Mouse (Mus musculus) liver, embryonic 13.5 days (tissue): Measurements from ENCODE around the gene Bmp5. TPM values are rescaled to one million over a fixed set of nuclear protein-coding genes. Genes with fewer than 3 reads are reported as not detected.

ENCODE experiments used
- ATAC-seq: fragments of 200-750 bp; cut with Nextera tagmentation; 2 replicates; pipeline ENCODE4 v1.8.0; 2017; ENCODE audit warnings: low read depth, mild to moderate bottlenecking, moderate number of reproducible peaks, moderate library complexity
- DNase-seq: peaks from one replicate; pipeline ENCODE4 v3.0.0; 2022
- H3K27ac ChIP-seq: fragments of 300-500 bp; sonication (generic); 2 replicates; pipeline ENCODE4 v1.5.1; 2015; ENCODE audit warnings: moderate library complexity, mild to moderate bottlenecking, inconsistent platforms
- H3K27me3 ChIP-seq: fragments of 300-500 bp; sonication (generic); 2 replicates; pipeline ENCODE4 v1.6.1; 2015; ENCODE audit warnings: mild to moderate bottlenecking, inconsistent platforms
- H3K36me3 ChIP-seq: fragments of 300-500 bp; sonication (generic); 2 replicates; pipeline ENCODE4 v1.6.1; 2015; ENCODE audit warnings: mild to moderate bottlenecking, inconsistent platforms
- H3K4me1 ChIP-seq: fragments of 300-500 bp; sonication (generic); replicated peaks from 2 replicates; pipeline ENCODE4 v1.6.1; 2015; ENCODE audit warnings: inconsistent platforms
- H3K4me2 ChIP-seq: fragments of 300-500 bp; sonication (generic); 2 replicates; pipeline ENCODE4 v1.6.1; 2015; ENCODE audit warnings: inconsistent platforms, mild to moderate bottlenecking, moderate library complexity
- H3K4me3 ChIP-seq: fragments of 300-500 bp; sonication (generic); replicated peaks from 2 replicates; pipeline ENCODE4 v1.5.1; 2015; ENCODE audit warnings: mild to moderate bottlenecking, inconsistent platforms
- H3K9ac ChIP-seq: fragments of 300-500 bp; sonication (generic); 2 replicates; pipeline ENCODE4 v1.6.1; 2015; ENCODE audit warnings: mild to moderate bottlenecking, inconsistent platforms
- H3K9me3 ChIP-seq: fragments of 300-500 bp; sonication (generic); replicated peaks from 2 replicates; pipeline ENCODE4 v1.6.1; 2016; ENCODE audit warnings: inconsistent platforms
- WGBS: fragments of 180-500 bp; shearing (Covaris S2); methylation state at CpG from one replicate; pipeline ENCODE4 v1.1.7; 2015; ENCODE audit not compliant: insufficient replicate concordance; 5-methylcytosine and 5-hydroxymethylcytosine counted together
- polyA plus RNA-seq: library from polyadenylated mRNA; unstranded; fragments of >200 nt; fragmentation: Nextera tagmentation; extraction: Ambion mirVana; gene quantifications from 2 replicates; pipeline ENCODE4 v1.2.1, GENCODE M21; 2015

Gene Bmp5
- polyA plus RNA-seq, 1 experiment from 2014 or later = 1.9 TPM

GRCm38 (mm10) chr9:75840841-75841240 is 65.7 kb downstream of the Bmp5 start:
- ATAC-seq = no peak

GRCm38 (mm10) chr9:75846010-75846409 is 70.8 kb downstream of the Bmp5 start:
- H3K27ac ChIP-seq = no peak overlapping the region

More at GRCm38 (mm10) chr9:75840841-75841240, 65.7 kb downstream of the Bmp5 start:
- no peaks in the 10 kb centered on the region for H3K9me3 ChIP-seq
- H3K4me2 ChIP-seq = no peak overlapping the region
- no peak for DNase-seq
- H3K27me3 ChIP-seq = no peaks in the 10 kb centered on the region
- no peak overlapping the region for H3K27ac ChIP-seq
- 71% methylated on average over 6 of the region's 6 CpGs for WGBS
- H3K4me3 ChIP-seq = no peak overlapping the region
- no peak overlapping the region for H3K9ac ChIP-seq
- no peaks in the 10 kb centered on the region for H3K36me3 ChIP-seq
- no peaks in the 10 kb centered on the region for H3K4me1 ChIP-seq

GRCm38 (mm10) chr9:75850670-75851228 is 75.6 kb downstream of the Bmp5 start:
- DNase-seq (no peak), ATAC-seq (no peak)
- no peaks in the 10 kb centered on the region for H3K4me1 ChIP-seq
- no peak overlapping the region for H3K4me3 ChIP-seq
- H3K36me3 ChIP-seq = no peaks in the 10 kb centered on the region
- H3K4me2 ChIP-seq = no peak overlapping the region
- H3K27ac ChIP-seq = no peak overlapping the region
- H3K9ac ChIP-seq = no peak overlapping the region
- no peaks in the 10 kb centered on the region for H3K27me3 ChIP-seq
- H3K9me3 ChIP-seq = no peaks in the 10 kb centered on the region
- WGBS = 59% methylated on average over 5 of the region's 5 CpGs

More at GRCm38 (mm10) chr9:75846010-75846409, 70.8 kb downstream of the Bmp5 start:
- Histone ChIP-seq H3K27me3 (no peaks in the 10 kb centered on the region), H3K9me3 (no peaks in the 10 kb centered on the region), H3K4me2 (no peak overlapping the region), H3K4me3 (no peak overlapping the region), H3K9ac (no peak overlapping the region), H3K4me1 (no peaks in the 10 kb centered on the region), H3K36me3 (no peaks in the 10 kb centered on the region)
- ATAC-seq (no peak), DNase-seq (no peak)

- no peaks in the 10 kb centered on the region for H3K27me3 ChIP-seq
- no peak overlapping the region for H3K4me3 ChIP-seq
- no peak overlapping the region for H3K4me2 ChIP-seq
- H3K27ac ChIP-seq = no peak overlapping the region
- H3K9me3 ChIP-seq = no peaks in the 10 kb centered on the region
- H3K4me1 ChIP-seq = no peaks in the 10 kb centered on the region
- H3K9ac ChIP-seq = no peak overlapping the region
- DNase-seq = no peak
- 76% methylated on average over 3 of the region's 3 CpGs for WGBS
- H3K36me3 ChIP-seq = no peaks in the 10 kb centered on the region
- ATAC-seq = no peak
Observed at GRCm38 (mm10) chr9:75858161-75858560, 83.0 kb downstream of the Bmp5 start.

GRCm38 (mm10) chr9:75858939-75859338 is 83.8 kb downstream of the Bmp5 start:
- H3K27ac ChIP-seq = no peak overlapping the region
- ATAC-seq = no peak
- no peak overlapping the region for H3K9ac ChIP-seq
- no peaks in the 10 kb centered on the region for H3K9me3 ChIP-seq
- no peak overlapping the region for H3K4me2 ChIP-seq
- no peaks in the 10 kb centered on the region for H3K4me1 ChIP-seq
- H3K27me3 ChIP-seq = no peaks in the 10 kb centered on the region
- no peaks in the 10 kb centered on the region for H3K36me3 ChIP-seq
- DNase-seq = no peak
- WGBS = 54% methylated on average over 2 of the region's 2 CpGs
- no peak overlapping the region for H3K4me3 ChIP-seq

- WGBS = 60% methylated on average over 7 of the region's 7 CpGs
- Histone ChIP-seq H3K36me3 (no peaks in the 10 kb centered on the region), H3K9me3 (no peaks in the 10 kb centered on the region), H3K4me3 (no peak overlapping the region), H3K4me1 (no peaks in the 10 kb centered on the region), H3K27me3 (no peaks in the 10 kb centered on the region), H3K27ac (no peak overlapping the region), H3K4me2 (no peak overlapping the region), H3K9ac (no peak overlapping the region)
- ATAC-seq (no peak), DNase-seq (no peak)
Observed at GRCm38 (mm10) chr9:75870332-75871177, 95.4 kb downstream of the Bmp5 start.

- ATAC-seq = no peak
- Histone ChIP-seq H3K27me3 (no peaks in the 10 kb centered on the region), H3K9ac (no peak overlapping the region), H3K36me3 (no peaks in the 10 kb centered on the region), H3K9me3 (no peaks in the 10 kb centered on the region), H3K27ac (no peak overlapping the region), H3K4me3 (no peak overlapping the region), H3K4me2 (no peak overlapping the region), H3K4me1 (no peaks in the 10 kb centered on the region)
- DNase-seq = no peak
- 40% methylated on average over 2 of the region's 2 CpGs for WGBS
Observed at GRCm38 (mm10) chr9:75876333-75876732, 101.2 kb downstream of the Bmp5 start.

GRCm38 (mm10) chr9:75883481-75884190 is 108.5 kb downstream of the Bmp5 start:
- no peaks in the 10 kb centered on the region for H3K9me3 ChIP-seq
- no peak overlapping the region for H3K4me2 ChIP-seq
- no peak for DNase-seq
- no peaks in the 10 kb centered on the region for H3K27me3 ChIP-seq
- WGBS = 73% methylated on average over 4 of the region's 4 CpGs
- no peak overlapping the region for H3K27ac ChIP-seq
- no peaks in the 10 kb centered on the region for H3K36me3 ChIP-seq
- no peak overlapping the region for H3K4me3 ChIP-seq
- no peak overlapping the region for H3K9ac ChIP-seq
- ATAC-seq = no peak
- no peaks in the 10 kb centered on the region for H3K4me1 ChIP-seq

- no peaks in the 10 kb centered on the region for H3K36me3 ChIP-seq
- H3K4me3 ChIP-seq = no peak overlapping the region
- H3K9me3 ChIP-seq = no peaks in the 10 kb centered on the region
- 80% methylated on average over 7 of the region's 7 CpGs for WGBS
- H3K9ac ChIP-seq = no peak overlapping the region
- H3K27ac ChIP-seq = no peak overlapping the region
- ATAC-seq = no peak
- no peaks in the 10 kb centered on the region for H3K4me1 ChIP-seq
- H3K4me2 ChIP-seq = no peak overlapping the region
- H3K27me3 ChIP-seq = no peaks in the 10 kb centered on the region
- no peak for DNase-seq
Observed at GRCm38 (mm10) chr9:75886801-75887544, 111.8 kb downstream of the Bmp5 start.

- ATAC-seq (no peak), DNase-seq (no peak)
- no peaks in the 10 kb centered on the region for H3K9me3 ChIP-seq
- no peaks in the 10 kb centered on the region for H3K27me3 ChIP-seq
- no peaks in the 10 kb centered on the region; the same call in 1 of the 2 replicates for H3K4me1 ChIP-seq
- H3K27ac ChIP-seq = no peak overlapping the region
- no peak overlapping the region for H3K4me3 ChIP-seq
- H3K36me3 ChIP-seq = no peaks in the 10 kb centered on the region
- 75% methylated on average over 8 of the region's 8 CpGs for WGBS
- H3K4me2 ChIP-seq = no peak overlapping the region
- no peak overlapping the region for H3K9ac ChIP-seq
Observed at GRCm38 (mm10) chr9:75896918-75897317, 121.8 kb downstream of the Bmp5 start.

- H3K9me3 ChIP-seq = no peaks in the 10 kb centered on the region
- no peaks in the 10 kb centered on the region; the same call in 1 of the 2 replicates for H3K4me1 ChIP-seq
- no peak for DNase-seq
- WGBS = 60% methylated on average over 4 of the region's 4 CpGs
- H3K27me3 ChIP-seq = no peaks in the 10 kb centered on the region
- H3K27ac ChIP-seq = no peak overlapping the region
- H3K9ac ChIP-seq = no peak overlapping the region
- ATAC-seq = peak; percentile 73
- no peak overlapping the region for H3K4me2 ChIP-seq
- H3K4me3 ChIP-seq = no peak overlapping the region
- no peaks in the 10 kb centered on the region for H3K36me3 ChIP-seq
Observed at GRCm38 (mm10) chr9:75898022-75898421, 122.9 kb downstream of the Bmp5 start.
